Mouse (Mus musculus) monocyte, adult 2 months (primary cell): ENCODE measurements around the gene Dglucy.
A peak's percentile ranks its signal among the peaks of the same experiment; 100 is the strongest.

Experiments used
- DNase-seq, 2 experiments: peaks; one replicate each; pipeline ENCODE4 v3.0.0; 2022; ENCODE audit warnings: low spot score in 2 of 2, low read depth in 1 of 2

Gene Dglucy

GRCm38 (mm10) chr12:100925644-100926619, 147.1 kb downstream of the Dglucy start:
- no peak for DNase-seq

GRCm38 (mm10) chr12:100928286-100928685, 149.4 kb downstream of the Dglucy start:
- DNase-seq, result no peak

DNA sequence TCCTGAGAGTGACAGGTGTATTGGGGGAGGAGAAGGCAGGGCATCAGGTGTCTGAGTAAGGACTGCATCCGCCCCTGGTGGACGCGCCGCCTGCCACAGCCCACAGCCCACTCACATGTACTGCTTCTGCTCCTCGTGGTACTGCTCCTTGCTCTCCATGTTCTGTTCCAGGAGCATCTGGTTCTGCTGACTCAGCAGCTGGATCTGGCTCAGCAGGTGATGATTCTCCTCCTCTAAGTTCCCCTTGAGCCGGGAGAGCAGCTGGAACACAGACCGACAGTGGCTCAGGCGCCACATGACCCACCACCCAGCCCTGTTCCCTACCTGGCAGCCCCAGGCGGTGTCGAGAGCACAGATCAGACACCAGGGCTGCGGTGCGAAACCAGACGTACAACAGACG, 152.8 kb downstream of the Dglucy start:
- no peak for DNase-seq

- no peak for DNase-seq
Observed at GRCm38 (mm10) chr12:100934796-100935195, 155.9 kb downstream of the Dglucy start.

- peak in 1 of 2 experiments; percentile 62 for DNase-seq
Observed at GRCm38 (mm10) chr12:100936116-100936515, 157.3 kb downstream of the Dglucy start.

DNA sequence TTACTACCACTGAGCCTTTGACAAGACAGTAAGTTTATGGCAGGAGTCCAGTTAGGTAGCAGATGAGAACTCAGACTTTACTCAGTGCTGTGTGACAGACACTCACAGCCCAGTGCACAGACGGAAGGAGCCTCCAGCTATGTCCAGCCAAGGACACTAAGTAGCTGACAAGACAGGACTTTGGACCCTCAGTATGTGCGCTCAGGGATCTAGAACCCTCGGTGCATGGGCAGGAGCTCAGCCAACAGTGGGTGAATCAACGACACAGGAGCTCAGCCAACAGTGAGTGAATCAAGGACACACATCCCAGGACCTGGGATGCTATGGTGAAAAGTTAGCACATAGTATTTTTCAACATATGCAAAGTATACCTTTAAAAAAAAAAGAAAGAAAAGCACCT, 157.9 kb downstream of the Dglucy start:
- DNase-seq, result no peak

DNA sequence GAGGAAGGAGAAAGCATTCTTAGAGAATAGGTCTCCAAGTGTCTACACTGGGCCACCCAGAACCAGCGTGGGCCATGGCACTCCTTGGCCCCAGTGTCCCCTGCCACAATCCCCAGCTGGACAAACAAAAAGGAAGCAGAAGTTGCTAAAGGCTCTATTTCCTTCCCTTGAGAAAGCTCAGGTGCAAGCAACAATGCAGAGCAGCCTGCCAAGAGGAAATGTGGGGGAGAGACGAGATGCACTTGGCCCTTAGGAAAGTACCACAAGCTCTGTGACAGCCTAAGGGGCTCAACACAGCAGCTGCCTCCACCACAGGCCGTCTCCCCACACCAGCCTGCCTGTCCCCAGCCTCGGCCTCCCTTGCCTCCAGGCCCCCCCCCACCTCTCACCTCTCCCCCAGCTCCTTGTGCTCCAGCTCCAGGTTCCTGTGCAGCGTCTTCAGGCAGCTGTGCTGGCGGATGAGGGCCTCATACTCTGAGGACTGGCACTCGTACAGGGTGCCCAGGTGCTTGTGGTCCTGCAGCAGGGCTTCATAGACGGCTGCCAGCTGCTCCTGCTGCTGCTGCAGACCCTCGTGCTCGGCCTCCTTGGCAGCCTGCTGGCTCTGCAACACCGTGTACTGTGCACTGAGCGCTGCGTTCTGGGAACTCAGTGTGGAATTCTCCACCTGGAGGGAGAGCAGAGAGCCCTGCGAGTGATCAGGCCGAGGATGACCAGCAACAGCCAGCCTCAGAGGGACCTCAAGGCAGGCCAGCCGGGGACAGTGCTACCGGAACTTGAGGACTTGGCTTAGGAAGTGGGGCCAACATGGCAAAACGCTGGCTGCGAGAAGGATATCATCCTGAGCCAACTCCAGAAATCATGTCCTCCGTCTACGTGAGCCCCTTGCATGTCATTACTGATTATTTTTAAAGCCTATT, 158.8 kb downstream of the Dglucy start:
- DNase-seq, result no peak

DNA sequence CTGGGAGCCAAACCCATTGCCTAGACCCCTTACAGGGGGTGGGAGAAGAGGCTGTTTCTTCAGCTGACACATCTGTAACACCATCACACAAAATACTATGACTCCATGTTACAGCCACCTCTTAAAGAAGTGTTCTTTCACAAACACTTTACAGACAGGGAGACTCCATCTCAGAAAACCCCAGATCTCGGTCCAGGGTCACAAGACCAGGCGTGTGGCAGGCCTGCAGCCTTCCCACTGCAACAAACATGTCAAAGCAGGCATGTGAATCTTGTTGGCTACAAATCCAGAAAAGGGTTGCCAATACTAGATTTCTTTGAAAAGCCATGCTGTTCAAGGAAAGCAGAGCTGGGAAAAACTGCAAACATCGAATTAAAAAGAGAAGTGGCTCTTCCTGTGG, 162.5 kb downstream of the Dglucy start:
- DNase-seq, result no peak

DNA sequence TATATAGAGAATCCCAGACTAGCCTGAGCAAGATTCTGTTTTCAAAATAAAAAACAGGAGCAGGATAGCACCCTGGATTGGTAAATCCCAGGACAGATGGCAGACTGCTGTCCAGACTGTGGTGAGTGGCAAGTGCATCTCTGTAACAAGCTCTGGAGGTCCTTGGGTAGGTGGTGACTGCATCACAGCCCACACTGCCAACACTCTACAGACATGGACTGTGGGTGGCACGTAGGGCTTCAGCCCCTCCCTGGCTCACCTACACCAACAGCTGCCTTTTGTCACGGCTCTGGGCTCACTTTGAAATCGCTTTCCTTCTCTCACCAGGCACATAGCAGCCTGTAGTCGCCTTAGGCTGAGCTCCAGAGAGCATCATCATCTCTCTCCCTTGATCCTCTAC, 164.3 kb downstream of the Dglucy start:
- no peak for DNase-seq

- DNase-seq, result no peak
Observed at GRCm38 (mm10) chr12:100944921-100945336, 166.1 kb downstream of the Dglucy start.

- no peak for DNase-seq
Observed at GRCm38 (mm10) chr12:100945501-100945900, 166.6 kb downstream of the Dglucy start.

GRCm38 (mm10) chr12:100945948-100946347, 167.1 kb downstream of the Dglucy start:
- DNase-seq, result no peak
